Mouse (Mus musculus): Measurements from ENCODE around the gene Chst5. TPM values are rescaled to one million over a fixed set of nuclear protein-coding genes. Genes with fewer than 3 reads are reported as not detected.

Gene Chst5
- polyA plus RNA-seq (2014; fragmentation: Nextera tagmentation; extraction: Ambion mirVana) = 2.5 and 2.9 TPM in 2 replicates

DNA sequence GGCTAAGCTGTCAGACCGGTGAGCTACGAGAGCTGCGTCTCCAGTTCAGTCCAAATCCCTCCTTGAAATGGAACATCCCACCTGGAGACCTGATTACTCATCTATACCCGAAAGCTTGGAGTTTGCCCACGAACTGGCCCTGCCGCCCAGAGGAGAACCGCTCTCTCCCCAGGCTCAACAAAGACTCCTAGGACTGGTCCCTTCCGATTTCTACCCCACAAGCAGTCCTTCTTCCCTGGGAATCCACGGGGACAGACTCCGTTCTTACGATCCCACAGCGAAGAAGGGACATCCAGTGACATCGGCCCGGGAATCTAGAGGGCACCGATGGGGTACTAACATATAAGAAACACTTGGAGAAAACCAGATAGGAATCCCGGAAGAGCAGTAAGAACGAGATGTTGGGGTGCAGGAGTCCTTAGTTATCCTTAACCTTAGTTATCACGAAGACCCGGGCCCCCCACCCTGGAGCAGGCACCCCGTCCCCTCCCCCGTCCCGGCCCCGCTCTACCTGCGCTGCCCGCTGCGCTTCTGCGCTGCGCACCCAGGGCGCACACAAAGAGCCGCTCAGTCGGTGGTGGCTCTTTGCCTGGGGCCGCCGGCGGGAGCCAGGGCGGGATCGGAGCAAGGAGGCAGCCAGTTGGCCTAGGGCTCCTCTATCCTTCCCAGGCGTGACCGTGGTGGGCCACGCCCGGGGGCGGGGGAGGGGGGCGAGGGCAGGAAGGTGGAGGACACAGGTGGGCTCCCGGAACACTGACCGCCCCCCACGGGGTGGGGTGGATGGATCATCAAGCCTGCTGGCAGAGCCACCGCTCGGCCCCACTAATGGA lies at the start of gene Chst5:
Gene Chst5 (minus strand): TSS at position 827 of the 830 bp plus-strand sequence.
- peak within 1 kb of the TSS; percentile 36; the same call in 1 of the 2 replicates for H3K9ac ChIP-seq (ENCODE audit: low read length)
- DNase-seq (ENCODE audit: low spot score) (peak; percentile 60), ATAC-seq (ENCODE audit: insufficient number of reproducible peaks, low FRiP score, low TSS enrichment, low read depth) (peak; percentile 11; the same call in 1 of the 2 replicates)
- peak within 1 kb of the TSS; percentile 35 for H3K4me3 ChIP-seq (ENCODE audit: low read depth, low read length)
- peak within 1 kb of the TSS; percentile 40 for H3K4me2 ChIP-seq (ENCODE audit: low read depth, severe bottlenecking)
- H3K36me3 ChIP-seq (ENCODE audit: control insufficient read depth, insufficient read depth, low read length) = no peaks in the 10 kb centered on the region
- WGBS = 4% methylated on average over 47 of the region's 47 CpGs
- H3K27ac ChIP-seq (replicated peaks; ENCODE audit: low read depth, low read length) = no peak within 1 kb of the TSS
- no peaks in the 10 kb centered on the region for H3K4me1 ChIP-seq (ENCODE audit: control insufficient read depth, insufficient read depth, low read length)
- no peaks in the 10 kb centered on the region for H3K9me3 ChIP-seq (ENCODE audit: control insufficient read depth, low read length)
- peaks cover 14% of the 10 kb centered on the region for H3K27me3 ChIP-seq (ENCODE audit: control insufficient read depth, insufficient read depth, low read length)

DNA sequence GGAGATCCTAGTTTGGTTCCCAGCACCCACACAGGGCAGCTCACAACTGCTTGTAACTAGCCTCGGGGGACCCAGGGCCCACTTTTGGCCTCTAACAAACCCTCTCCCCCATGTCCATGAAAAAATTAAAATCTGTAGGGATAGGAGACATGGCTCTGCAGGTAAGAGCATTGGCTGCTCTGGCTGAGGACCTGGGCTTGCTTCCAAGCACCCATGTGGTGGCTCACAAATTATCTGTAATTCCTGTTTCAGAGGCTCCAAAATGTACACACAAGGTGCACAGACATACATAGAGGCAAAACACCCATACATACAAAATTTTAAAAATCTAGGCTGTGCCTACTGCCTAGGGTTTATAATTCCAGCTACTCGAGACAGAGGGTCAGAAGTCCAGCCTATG lies 47.0 kb upstream of the Chst5 start:
- Histone ChIP-seq H3K4me3 (ENCODE audit: low read depth, low read length) (no peak overlapping the region), H3K9me3 (ENCODE audit: control insufficient read depth, low read length) (no peaks in the 10 kb centered on the region), H3K27me3 (ENCODE audit: control insufficient read depth, insufficient read depth, low read length) (no peaks in the 10 kb centered on the region)

DNA sequence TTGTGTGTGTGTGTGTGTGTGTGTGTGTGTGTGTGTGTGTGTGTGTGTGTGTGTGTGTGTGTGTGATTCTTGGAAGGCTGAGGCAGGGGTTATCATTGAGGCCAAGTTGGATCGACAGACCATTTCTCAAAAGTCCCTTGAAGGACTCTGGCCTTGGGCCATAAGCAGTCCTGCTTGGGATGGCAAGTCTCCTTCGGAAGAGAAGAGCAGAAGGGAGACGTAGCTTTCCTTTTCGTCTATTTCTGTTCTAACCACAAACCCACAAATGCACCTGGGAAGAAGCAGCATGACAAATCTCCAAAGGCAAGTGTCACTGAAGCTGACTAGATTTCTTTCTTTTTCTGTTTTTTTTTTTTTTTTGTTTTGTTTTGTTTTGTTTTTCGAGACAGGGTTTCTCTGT lies 45.6 kb upstream of the Chst5 start:
- Histone ChIP-seq H3K9ac (ENCODE audit: low read length) (no peak overlapping the region), H3K36me3 (ENCODE audit: control insufficient read depth, insufficient read depth, low read length) (peaks cover 6% of the 10 kb centered on the region), H3K4me1 (ENCODE audit: control insufficient read depth, insufficient read depth, low read length) (no peaks in the 10 kb centered on the region), H3K27me3 (ENCODE audit: control insufficient read depth, insufficient read depth, low read length) (no peaks in the 10 kb centered on the region), H3K27ac (replicated peaks; ENCODE audit: low read depth, low read length) (no peak overlapping the region), H3K9me3 (ENCODE audit: control insufficient read depth, low read length) (no peaks in the 10 kb centered on the region), H3K4me2 (ENCODE audit: low read depth, severe bottlenecking) (no peak overlapping the region), H3K4me3 (ENCODE audit: low read depth, low read length) (no peak overlapping the region)
- ATAC-seq (ENCODE audit: insufficient number of reproducible peaks, low FRiP score, low TSS enrichment, low read depth) (no peak), DNase-seq (ENCODE audit: low spot score) (no peak)
- WGBS = 94% methylated on average over 5 of the region's 5 CpGs

More for the DNA sequence above, 47.0 kb upstream of the Chst5 start:
- ATAC-seq (ENCODE audit: insufficient number of reproducible peaks, low FRiP score, low TSS enrichment, low read depth) (no peak), DNase-seq (ENCODE audit: low spot score) (no peak)
- WGBS = 85% methylated on average over 2 of the region's 2 CpGs
- Histone ChIP-seq H3K9ac (ENCODE audit: low read length) (no peak overlapping the region), H3K36me3 (ENCODE audit: control insufficient read depth, insufficient read depth, low read length) (peaks cover 6% of the 10 kb centered on the region), H3K4me2 (ENCODE audit: low read depth, severe bottlenecking) (no peak overlapping the region), H3K27ac (replicated peaks; ENCODE audit: low read depth, low read length) (no peak overlapping the region), H3K4me1 (ENCODE audit: control insufficient read depth, insufficient read depth, low read length) (no peaks in the 10 kb centered on the region)

DNA sequence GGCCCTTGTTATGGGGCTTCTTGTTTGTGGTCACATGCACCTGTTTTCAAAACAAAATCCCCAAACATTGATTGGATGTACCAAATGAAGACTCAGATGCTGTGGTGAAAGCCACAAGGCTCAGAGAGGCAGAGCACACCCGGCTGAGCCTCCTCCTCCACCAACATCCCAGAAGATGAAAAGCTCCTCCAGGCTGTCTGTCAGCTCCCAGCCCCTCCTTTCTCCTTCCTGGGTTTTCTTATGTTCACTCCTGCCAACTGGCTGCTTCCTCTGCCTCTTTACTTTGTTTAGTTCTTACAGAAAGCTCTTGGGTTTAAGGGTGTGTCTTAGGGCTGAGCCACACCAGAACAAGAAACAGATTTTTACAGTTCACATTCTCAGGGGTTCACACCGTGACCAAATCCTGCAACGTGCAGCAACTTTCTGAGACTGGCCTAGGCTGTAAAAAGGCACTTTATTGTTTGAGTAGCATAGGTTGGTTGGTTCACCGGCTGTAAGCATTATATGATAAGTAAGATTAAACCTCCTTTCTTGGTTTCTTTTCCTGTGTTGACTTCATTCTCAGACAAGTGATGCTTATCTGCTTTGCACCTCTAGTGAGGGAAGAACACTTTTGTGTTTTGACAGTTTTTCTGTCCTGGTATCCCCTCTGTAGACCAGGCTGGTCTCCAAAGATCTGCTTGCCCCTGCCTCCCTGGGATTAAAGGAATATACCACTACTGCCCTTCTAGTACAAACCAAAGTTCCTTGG lies 44.8 kb upstream of the Chst5 start:
- Histone ChIP-seq H3K27ac (replicated peaks; ENCODE audit: low read depth, low read length) (no peak overlapping the region), H3K4me1 (ENCODE audit: control insufficient read depth, insufficient read depth, low read length) (no peaks in the 10 kb centered on the region), H3K9ac (ENCODE audit: low read length) (no peak overlapping the region), H3K4me3 (ENCODE audit: low read depth, low read length) (no peak overlapping the region), H3K4me2 (ENCODE audit: low read depth, severe bottlenecking) (no peak overlapping the region), H3K27me3 (ENCODE audit: control insufficient read depth, insufficient read depth, low read length) (no peaks in the 10 kb centered on the region), H3K9me3 (ENCODE audit: control insufficient read depth, low read length) (no peaks in the 10 kb centered on the region), H3K36me3 (ENCODE audit: control insufficient read depth, insufficient read depth, low read length) (peaks cover 6% of the 10 kb centered on the region)
- WGBS = 77% methylated on average over 4 of the region's 4 CpGs
- ATAC-seq (ENCODE audit: insufficient number of reproducible peaks, low FRiP score, low TSS enrichment, low read depth) = no peak
- DNase-seq (ENCODE audit: low spot score) = no peak

DNA sequence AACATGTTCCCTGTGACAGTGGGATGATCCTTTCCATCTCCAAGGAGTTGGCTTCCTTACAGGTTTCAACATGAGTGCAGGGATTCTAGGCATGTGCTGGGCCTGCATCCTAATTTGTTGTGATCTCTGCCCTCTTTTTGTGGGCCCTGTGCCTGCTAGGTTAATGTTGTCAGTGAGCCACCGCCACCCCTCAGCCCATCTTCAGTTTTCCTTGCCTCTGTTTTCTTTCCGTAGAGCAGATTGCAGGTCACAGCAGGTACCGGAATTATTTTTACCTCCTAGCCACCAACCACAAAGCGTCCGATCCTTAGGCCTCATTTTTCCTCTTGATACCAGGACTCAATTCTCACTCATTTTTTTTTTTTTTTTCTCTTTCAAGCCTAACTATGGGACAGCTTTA lies 41.7 kb upstream of the Chst5 start:
- H3K27ac ChIP-seq (replicated peaks; ENCODE audit: low read depth, low read length) = no peak overlapping the region
- H3K27me3 ChIP-seq (ENCODE audit: control insufficient read depth, insufficient read depth, low read length) = no peaks in the 10 kb centered on the region
- 96% methylated on average over 5 of the region's 5 CpGs for WGBS
- no peak overlapping the region for H3K4me2 ChIP-seq (ENCODE audit: low read depth, severe bottlenecking)
- no peak overlapping the region for H3K9ac ChIP-seq (ENCODE audit: low read length)
- no peak overlapping the region for H3K4me3 ChIP-seq (ENCODE audit: low read depth, low read length)
- no peaks in the 10 kb centered on the region for H3K4me1 ChIP-seq (ENCODE audit: control insufficient read depth, insufficient read depth, low read length)
- no peaks in the 10 kb centered on the region for H3K9me3 ChIP-seq (ENCODE audit: control insufficient read depth, low read length)
- peaks cover 10% of the 10 kb centered on the region for H3K36me3 ChIP-seq (ENCODE audit: control insufficient read depth, insufficient read depth, low read length)
- DNase-seq (ENCODE audit: low spot score) (no peak), ATAC-seq (ENCODE audit: insufficient number of reproducible peaks, low FRiP score, low TSS enrichment, low read depth) (no peak)

DNA sequence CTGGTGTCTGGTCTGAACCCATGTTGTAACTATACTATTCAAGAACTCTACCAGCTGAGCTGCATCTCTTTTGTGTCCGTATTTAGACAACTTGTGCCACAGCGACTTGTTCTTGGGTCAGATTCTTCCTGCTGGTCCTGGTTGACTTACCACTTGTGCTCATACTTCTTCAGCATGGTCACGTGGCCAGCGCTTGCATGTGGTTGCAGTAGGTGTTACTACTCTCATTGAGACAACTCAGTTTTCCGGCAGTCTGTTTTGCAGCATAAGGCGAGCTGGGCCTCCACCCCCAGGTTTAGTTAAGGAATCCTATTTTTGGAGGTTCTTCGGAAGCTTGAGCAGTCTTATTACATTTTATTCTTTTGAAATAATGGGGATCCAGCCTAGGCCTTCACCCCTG lies 41.1 kb upstream of the Chst5 start:
- ATAC-seq (ENCODE audit: insufficient number of reproducible peaks, low FRiP score, low TSS enrichment, low read depth) (no peak), DNase-seq (ENCODE audit: low spot score) (no peak)
- Histone ChIP-seq H3K9me3 (ENCODE audit: control insufficient read depth, low read length) (no peaks in the 10 kb centered on the region), H3K9ac (ENCODE audit: low read length) (no peak overlapping the region), H3K27ac (replicated peaks; ENCODE audit: low read depth, low read length) (no peak overlapping the region), H3K4me1 (ENCODE audit: control insufficient read depth, insufficient read depth, low read length) (no peaks in the 10 kb centered on the region), H3K4me3 (ENCODE audit: low read depth, low read length) (no peak overlapping the region), H3K36me3 (ENCODE audit: control insufficient read depth, insufficient read depth, low read length) (peaks cover 10% of the 10 kb centered on the region), H3K4me2 (ENCODE audit: low read depth, severe bottlenecking) (no peak overlapping the region), H3K27me3 (ENCODE audit: control insufficient read depth, insufficient read depth, low read length) (no peaks in the 10 kb centered on the region)
- WGBS = 93% methylated on average over 7 of the region's 7 CpGs

DNA sequence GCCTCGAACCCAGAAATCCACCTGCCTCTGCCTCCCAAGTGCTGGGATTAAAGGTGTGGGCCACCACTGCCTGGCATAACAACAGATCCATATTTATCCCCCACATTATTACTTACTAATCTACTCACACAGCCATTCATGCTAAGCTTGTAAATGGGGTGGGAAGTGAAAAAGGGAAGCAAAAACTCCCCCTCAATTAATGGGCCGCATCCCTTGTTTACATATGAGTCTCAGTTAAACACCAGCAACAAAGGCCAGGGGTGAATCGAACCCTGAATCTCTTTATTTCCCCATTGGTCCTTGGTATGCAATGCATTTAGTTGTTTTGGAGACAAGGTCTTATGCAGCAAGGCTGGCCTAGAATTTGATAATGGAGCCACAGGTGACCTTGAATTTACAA lies 40.6 kb upstream of the Chst5 start:
- ATAC-seq (ENCODE audit: insufficient number of reproducible peaks, low FRiP score, low TSS enrichment, low read depth) (no peak), DNase-seq (ENCODE audit: low spot score) (no peak)
- WGBS = 92% methylated on average over 3 of the region's 3 CpGs
- H3K4me3 ChIP-seq (ENCODE audit: low read depth, low read length) = no peak overlapping the region
- H3K4me2 ChIP-seq (ENCODE audit: low read depth, severe bottlenecking) = no peak overlapping the region
- no peaks in the 10 kb centered on the region for H3K4me1 ChIP-seq (ENCODE audit: control insufficient read depth, insufficient read depth, low read length)
- no peak overlapping the region for H3K9ac ChIP-seq (ENCODE audit: low read length)
- H3K9me3 ChIP-seq (ENCODE audit: control insufficient read depth, low read length) = no peaks in the 10 kb centered on the region
- H3K27me3 ChIP-seq (ENCODE audit: control insufficient read depth, insufficient read depth, low read length) = no peaks in the 10 kb centered on the region
- H3K27ac ChIP-seq (replicated peaks; ENCODE audit: low read depth, low read length) = no peak overlapping the region
- peaks cover 11% of the 10 kb centered on the region for H3K36me3 ChIP-seq (ENCODE audit: control insufficient read depth, insufficient read depth, low read length)

DNA sequence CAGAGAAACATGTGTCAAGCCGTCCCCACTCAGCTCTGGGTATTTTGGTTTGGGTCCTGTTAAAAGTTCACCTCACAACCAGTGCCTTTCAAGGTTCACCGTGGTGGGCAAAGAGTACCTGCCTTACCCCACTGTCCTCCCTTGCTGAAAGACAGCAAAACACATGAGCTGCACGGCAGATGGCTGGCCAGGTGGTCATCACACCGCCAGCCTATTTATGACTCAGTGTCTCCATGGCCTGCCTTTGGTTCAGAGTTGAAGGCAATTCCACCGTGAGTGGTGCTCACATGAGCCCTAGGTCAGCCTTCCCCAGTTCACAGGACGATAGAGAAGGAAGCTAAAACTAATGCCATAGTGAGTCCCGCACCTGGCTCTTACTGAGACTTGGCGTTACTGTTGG lies 37.7 kb upstream of the Chst5 start:
- H3K9ac ChIP-seq (ENCODE audit: low read length) = no peak overlapping the region
- no peak for DNase-seq (ENCODE audit: low spot score)

More for the DNA sequence above, 37.7 kb upstream of the Chst5 start:
- Histone ChIP-seq H3K4me1 (ENCODE audit: control insufficient read depth, insufficient read depth, low read length) (no peaks in the 10 kb centered on the region), H3K9me3 (ENCODE audit: control insufficient read depth, low read length) (no peaks in the 10 kb centered on the region), H3K4me3 (ENCODE audit: low read depth, low read length) (no peak overlapping the region), H3K4me2 (ENCODE audit: low read depth, severe bottlenecking) (no peak overlapping the region), H3K27ac (replicated peaks; ENCODE audit: low read depth, low read length) (no peak overlapping the region), H3K27me3 (ENCODE audit: control insufficient read depth, insufficient read depth, low read length) (no peaks in the 10 kb centered on the region), H3K36me3 (ENCODE audit: control insufficient read depth, insufficient read depth, low read length) (peaks cover 10% of the 10 kb centered on the region; the same call in 1 of the 2 replicates)
- ATAC-seq (ENCODE audit: insufficient number of reproducible peaks, low FRiP score, low TSS enrichment, low read depth) = no peak
- 94% methylated on average over 8 of the region's 8 CpGs for WGBS
